Mouse (Mus musculus): ENCODE data around the gene Sorcs2. TPM values are rescaled to one million over a fixed set of nuclear protein-coding genes. Genes with fewer than 3 reads are reported as not detected.

The Sorcs2 gene
- total and polyA plus RNA-seq, 2 experiments from 2014 or later = 12.4 to 50.3 TPM

- WGBS = 84% methylated on average over 9 of the region's 9 CpGs
Measured at GRCm38 (mm10) chr5:36315106-36315505, 82.8 kb downstream of the Sorcs2 start.

GRCm38 (mm10) chr5:36313353-36314079 is 84.4 kb downstream of the Sorcs2 start:
- Histone ChIP-seq H3K4me1 (ENCODE audit: insufficient read depth, low read length) (peaks cover 18% of the 10 kb centered on the region), H3K4me2 (ENCODE audit: low read depth, low read length) (no peak overlapping the region), H3K36me3 (ENCODE audit: insufficient read depth, low read length) (no peaks in the 10 kb centered on the region), H3K27ac (peak overlapping the region; percentile 51), H3K9ac (replicated peaks; ENCODE audit: low read length) (0 out of 2 replicates have a peak overlapping the region, but pooled peaks have one; percentile 21), H3K27me3 (ENCODE audit: insufficient read depth, low read length) (no peaks in the 10 kb centered on the region), H3K4me3 (ENCODE audit: low read length) (no peak overlapping the region), H3K9me3 (ENCODE audit: low read length) (no peaks in the 10 kb centered on the region)
- no peak for TF ChIP-seq CTCF (IDR thresholded peaks at IDR 0.05; ENCODE audit: low read depth)
- peak; percentile 44 for DNase-seq (ENCODE audit: low spot score)
- 27% methylated on average over 16 of the region's 16 CpGs for WGBS
- ATAC-seq = peak; percentile 73

More at GRCm38 (mm10) chr5:36315106-36315505, 82.8 kb downstream of the Sorcs2 start:
- Histone ChIP-seq H3K4me1 (ENCODE audit: insufficient read depth, low read length) (peaks cover 18% of the 10 kb centered on the region), H3K9ac (replicated peaks; ENCODE audit: low read length) (no peak overlapping the region), H3K36me3 (ENCODE audit: insufficient read depth, low read length) (no peaks in the 10 kb centered on the region), H3K27ac (no peak overlapping the region), H3K9me3 (ENCODE audit: low read length) (no peaks in the 10 kb centered on the region), H3K4me2 (ENCODE audit: low read depth, low read length) (no peak overlapping the region), H3K27me3 (ENCODE audit: insufficient read depth, low read length) (no peaks in the 10 kb centered on the region), H3K4me3 (ENCODE audit: low read length) (no peak overlapping the region)
- ATAC-seq (no peak), DNase-seq (ENCODE audit: low spot score) (no peak)
- no peak for TF ChIP-seq CTCF (IDR thresholded peaks at IDR 0.05; ENCODE audit: low read depth)

DNA sequence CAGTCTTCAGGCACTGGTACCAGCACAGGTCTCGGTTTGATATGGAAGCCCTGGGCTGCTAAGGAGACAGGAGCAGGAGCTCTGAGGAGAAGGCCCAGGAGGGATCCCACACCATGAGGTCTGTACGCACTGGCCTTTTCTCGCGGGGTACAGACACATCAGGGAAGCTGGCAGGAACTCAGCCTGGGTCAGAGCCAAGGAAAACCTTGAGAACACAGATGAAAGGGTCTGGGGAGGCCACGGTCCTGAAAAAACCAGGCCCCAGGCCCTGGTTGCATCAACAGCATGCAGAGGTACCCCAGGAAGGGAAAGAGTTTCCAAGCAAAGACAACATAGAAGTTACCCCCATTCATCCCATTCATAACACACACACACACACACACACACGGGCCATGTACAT is 85.0 kb downstream of the Sorcs2 start:
- no peak for TF ChIP-seq CTCF (IDR thresholded peaks at IDR 0.05; ENCODE audit: low read depth)
- no peak for ATAC-seq
- Histone ChIP-seq H3K4me1 (ENCODE audit: insufficient read depth, low read length) (peaks cover 18% of the 10 kb centered on the region), H3K36me3 (ENCODE audit: insufficient read depth, low read length) (no peaks in the 10 kb centered on the region), H3K27me3 (ENCODE audit: insufficient read depth, low read length) (no peaks in the 10 kb centered on the region), H3K4me2 (ENCODE audit: low read depth, low read length) (no peak overlapping the region), H3K27ac (no peak overlapping the region), H3K4me3 (ENCODE audit: low read length) (no peak overlapping the region), H3K9ac (replicated peaks; ENCODE audit: low read length) (no peak overlapping the region), H3K9me3 (ENCODE audit: low read length) (no peaks in the 10 kb centered on the region)
- no peak for DNase-seq (ENCODE audit: low spot score)
- 43% methylated on average over 6 of the region's 6 CpGs for WGBS

GRCm38 (mm10) chr5:36304299-36304980 is 93.5 kb downstream of the Sorcs2 start:
- 51% methylated on average over 7 of the region's 7 CpGs for whole genome bisulfite sequencing
- no peaks in the 10 kb centered on the region for H3K9me3 ChIP-seq (ENCODE audit: low read length)
- H3K4me2 ChIP-seq (ENCODE audit: low read depth, low read length) = no peak overlapping the region
- H3K27ac ChIP-seq = no peak overlapping the region
- H3K9ac ChIP-seq (replicated peaks; ENCODE audit: low read length) = no peak overlapping the region
- H3K4me1 ChIP-seq (ENCODE audit: insufficient read depth, low read length) = no peaks in the 10 kb centered on the region
- no peaks in the 10 kb centered on the region for H3K36me3 ChIP-seq (ENCODE audit: insufficient read depth, low read length)
- DNase-seq (ENCODE audit: low spot score) (peak; percentile 42), ATAC-seq (no peak)
- no peak overlapping the region for H3K4me3 ChIP-seq (ENCODE audit: low read length)
- no peaks in the 10 kb centered on the region for H3K27me3 ChIP-seq (ENCODE audit: insufficient read depth, low read length)
- no peak for TF ChIP-seq CTCF (IDR thresholded peaks at IDR 0.05; ENCODE audit: low read depth)

DNA sequence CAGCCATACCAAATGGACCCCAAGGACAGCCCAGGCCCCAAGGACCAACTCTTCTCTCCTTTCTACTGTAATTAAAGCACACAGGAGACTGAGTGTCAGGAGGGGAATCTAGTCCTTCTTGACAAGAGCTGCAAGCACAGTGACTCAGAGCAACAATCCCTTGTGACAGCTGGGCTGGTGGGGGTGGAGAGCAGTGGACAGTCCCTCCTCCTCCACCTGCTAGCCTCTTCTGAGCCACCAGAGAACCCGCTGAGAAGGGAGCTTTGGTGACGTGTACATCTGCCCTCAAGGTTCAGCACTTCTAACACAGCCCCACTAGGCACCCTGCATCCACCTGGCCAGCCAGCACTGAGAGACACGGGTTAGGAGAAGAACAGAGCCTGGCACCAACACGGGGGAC is 96.8 kb downstream of the Sorcs2 start:
- Histone ChIP-seq H3K4me2 (ENCODE audit: low read depth, low read length) (no peak overlapping the region), H3K27me3 (ENCODE audit: insufficient read depth, low read length) (no peaks in the 10 kb centered on the region), H3K4me1 (ENCODE audit: insufficient read depth, low read length) (no peaks in the 10 kb centered on the region), H3K36me3 (ENCODE audit: insufficient read depth, low read length) (no peaks in the 10 kb centered on the region), H3K9me3 (ENCODE audit: low read length) (no peaks in the 10 kb centered on the region), H3K4me3 (ENCODE audit: low read length) (no peak overlapping the region), H3K9ac (replicated peaks; ENCODE audit: low read length) (no peak overlapping the region), H3K27ac (no peak overlapping the region)
- TF ChIP-seq CTCF (IDR thresholded peaks at IDR 0.05; ENCODE audit: low read depth) = no peak
- ATAC-seq = peak; percentile 32
- no peak for DNase-seq (ENCODE audit: low spot score)
- 45% methylated on average over 4 of the region's 4 CpGs for WGBS

DNA sequence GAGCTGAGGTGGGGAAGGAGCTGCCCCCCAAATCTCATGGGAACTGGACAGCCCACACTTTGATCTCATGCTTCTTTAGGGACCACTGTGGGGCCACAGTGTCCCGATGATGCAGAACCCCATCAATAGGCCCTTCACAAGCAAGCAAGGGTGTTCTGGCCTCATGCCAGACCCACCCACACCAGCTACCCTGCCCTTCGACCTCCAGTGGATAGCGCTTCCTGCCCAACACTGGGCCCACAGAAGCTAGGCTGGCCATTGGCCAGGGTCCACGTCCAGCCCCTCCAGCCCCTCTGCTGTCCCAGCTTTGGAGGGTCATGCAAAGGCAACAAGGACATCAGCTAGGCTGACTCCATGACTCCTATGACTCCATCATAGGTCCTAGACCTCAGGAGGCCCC is 99.9 kb downstream of the Sorcs2 start:
- no peaks in the 10 kb centered on the region; the same call in 1 of the 2 replicates for H3K4me1 ChIP-seq (ENCODE audit: insufficient read depth, low read length)
- ATAC-seq = no peak
- no peaks in the 10 kb centered on the region for H3K27me3 ChIP-seq (ENCODE audit: insufficient read depth, low read length)
- no peaks in the 10 kb centered on the region for H3K9me3 ChIP-seq (ENCODE audit: low read length)
- WGBS = 70% methylated on average over 4 of the region's 4 CpGs
- no peak for DNase-seq (ENCODE audit: low spot score)
- no peak overlapping the region for H3K4me2 ChIP-seq (ENCODE audit: low read depth, low read length)
- no peak overlapping the region for H3K27ac ChIP-seq
- H3K9ac ChIP-seq (replicated peaks; ENCODE audit: low read length) = no peak overlapping the region
- no peak overlapping the region for H3K4me3 ChIP-seq (ENCODE audit: low read length)
- TF ChIP-seq CTCF (IDR thresholded peaks at IDR 0.05; ENCODE audit: low read depth) = no peak
- H3K36me3 ChIP-seq (ENCODE audit: insufficient read depth, low read length) = no peaks in the 10 kb centered on the region

DNA sequence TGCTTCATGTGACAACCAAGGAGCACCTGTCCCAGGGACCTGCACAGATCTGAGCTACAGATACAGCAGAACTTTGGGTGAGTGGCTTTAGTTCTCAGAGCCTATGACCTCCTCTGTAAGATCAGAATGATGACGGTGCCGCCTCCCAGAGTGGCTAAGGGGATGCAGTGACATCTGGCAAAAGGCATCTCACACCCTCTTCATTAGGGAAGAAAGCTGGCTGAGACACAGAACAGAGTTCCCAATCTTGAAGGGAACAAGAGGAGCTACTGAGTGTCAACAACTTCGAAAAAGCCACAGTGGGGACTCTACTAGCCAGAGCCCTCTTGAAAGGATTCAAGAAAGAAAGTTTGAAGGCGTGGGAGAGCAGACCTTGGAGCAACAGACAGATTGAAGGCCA is 100.7 kb downstream of the Sorcs2 start:
- no peak overlapping the region for H3K27ac ChIP-seq
- no peaks in the 10 kb centered on the region for H3K36me3 ChIP-seq (ENCODE audit: insufficient read depth, low read length)
- DNase-seq (ENCODE audit: low spot score) = no peak
- no peak overlapping the region for H3K9ac ChIP-seq (replicated peaks; ENCODE audit: low read length)
- ATAC-seq = no peak
- H3K27me3 ChIP-seq (ENCODE audit: insufficient read depth, low read length) = no peaks in the 10 kb centered on the region
- H3K4me2 ChIP-seq (ENCODE audit: low read depth, low read length) = no peak overlapping the region
- H3K4me1 ChIP-seq (ENCODE audit: insufficient read depth, low read length) = no peaks in the 10 kb centered on the region; the same call in 1 of the 2 replicates
- no peak overlapping the region for H3K4me3 ChIP-seq (ENCODE audit: low read length)
- WGBS = 73% methylated on average over 4 of the region's 4 CpGs
- TF ChIP-seq CTCF (IDR thresholded peaks at IDR 0.05; ENCODE audit: low read depth) = no peak
- no peaks in the 10 kb centered on the region for H3K9me3 ChIP-seq (ENCODE audit: low read length)
